Mouse (Mus musculus) E14TG2a.4 (cell line): Measurements from ENCODE around the gene Tmem121b.

ENCODE experiments used
- H3K27me3 ChIP-seq: 2 replicates; pipeline ENCODE4 v1.6.1; 2014; ENCODE audit warnings: low read length, control low read depth; ENCODE audit not compliant: insufficient read depth
- H3K36me3 ChIP-seq: 2 replicates; pipeline ENCODE4 v1.6.1; 2014; ENCODE audit warnings: low read length, control low read depth; ENCODE audit not compliant: insufficient read depth
- H3K4me1 ChIP-seq: replicated peaks from 2 replicates; pipeline ENCODE4 v1.6.1; 2014; ENCODE audit warnings: low read depth, low read length, control low read depth
- H3K4me3 ChIP-seq: replicated peaks from 2 replicates; pipeline ENCODE4 v1.5.1; 2014; ENCODE audit warnings: mild to moderate bottlenecking, low read length
- H3K9me3 ChIP-seq: 2 replicates; pipeline ENCODE4 v1.6.1; 2014; ENCODE audit warnings: low read length, control low read depth
- CTCF ChIP-seq: conservative IDR thresholded peaks from 2 replicates; pipeline ENCODE4 v1.5.1; 2014; ENCODE audit warnings: low read length
- NANOG ChIP-seq: IDR thresholded peaks from 2 replicates; pipeline ENCODE4 v1.6.1; 2014; ENCODE audit warnings: borderline replicate concordance, low read length, mixed read lengths
- POU5F1 ChIP-seq: IDR thresholded peaks from 2 replicates; pipeline ENCODE4 v1.6.1; 2014; ENCODE audit warnings: low read length, borderline replicate concordance

Gene Tmem121b

GRCm38 (mm10) chr6:120508645-120509044 is 15.0 kb upstream of the Tmem121b start:
- Histone ChIP-seq H3K27me3 (no peaks in the 10 kb centered on the region), H3K4me1 (peaks cover 60% of the 10 kb centered on the region), H3K4me3 (no peak overlapping the region), H3K9me3 (no peaks in the 10 kb centered on the region), H3K36me3 (peaks cover 26% of the 10 kb centered on the region)
- TF ChIP-seq NANOG (no peak), CTCF (no peak), POU5F1 (no peak)

GRCm38 (mm10) chr6:120505531-120505930 is 11.9 kb upstream of the Tmem121b start:
- TF ChIP-seq NANOG (no peak), CTCF (no peak), POU5F1 (no peak)
- Histone ChIP-seq H3K27me3 (no peaks in the 10 kb centered on the region), H3K4me1 (peaks cover 35% of the 10 kb centered on the region), H3K36me3 (peaks cover 12% of the 10 kb centered on the region), H3K4me3 (no peak overlapping the region), H3K9me3 (no peaks in the 10 kb centered on the region)

- Histone ChIP-seq H3K9me3 (no peaks in the 10 kb centered on the region), H3K4me3 (no peak overlapping the region), H3K4me1 (peaks cover 20% of the 10 kb centered on the region), H3K27me3 (no peaks in the 10 kb centered on the region), H3K36me3 (no peaks in the 10 kb centered on the region)
- TF ChIP-seq NANOG (no peak), POU5F1 (no peak), CTCF (no peak)
Observed at GRCm38 (mm10) chr6:120504051-120504450, 10.4 kb upstream of the Tmem121b start.

DNA sequence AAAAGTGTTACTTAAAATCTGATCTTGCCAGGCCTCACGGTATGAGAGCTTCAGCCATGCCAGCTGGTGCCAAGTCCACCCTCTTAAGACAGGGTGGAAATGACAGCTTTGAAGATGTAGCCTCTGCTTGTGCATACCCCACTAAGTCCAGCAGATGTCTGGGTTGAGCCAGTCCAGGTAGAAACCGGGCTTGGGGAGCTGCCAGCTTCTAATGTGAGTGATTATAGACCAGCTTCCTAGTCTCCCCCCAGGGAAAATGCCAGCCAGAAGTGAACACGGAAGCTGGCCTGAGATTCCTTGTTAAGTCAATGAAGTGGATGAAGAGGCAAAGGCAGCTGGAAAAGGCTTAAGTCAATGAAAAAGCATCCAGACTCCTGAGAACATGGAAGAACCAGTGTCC is 2.9 kb upstream of the Tmem121b start:
- peaks cover 52% of the 10 kb centered on the region for H3K27me3 ChIP-seq
- no peak overlapping the region for H3K4me3 ChIP-seq
- H3K4me1 ChIP-seq = peaks cover 27% of the 10 kb centered on the region
- H3K36me3 ChIP-seq = no peaks in the 10 kb centered on the region
- TF ChIP-seq POU5F1 (no peak), CTCF (no peak), NANOG (no peak)
- H3K9me3 ChIP-seq = no peaks in the 10 kb centered on the region

DNA sequence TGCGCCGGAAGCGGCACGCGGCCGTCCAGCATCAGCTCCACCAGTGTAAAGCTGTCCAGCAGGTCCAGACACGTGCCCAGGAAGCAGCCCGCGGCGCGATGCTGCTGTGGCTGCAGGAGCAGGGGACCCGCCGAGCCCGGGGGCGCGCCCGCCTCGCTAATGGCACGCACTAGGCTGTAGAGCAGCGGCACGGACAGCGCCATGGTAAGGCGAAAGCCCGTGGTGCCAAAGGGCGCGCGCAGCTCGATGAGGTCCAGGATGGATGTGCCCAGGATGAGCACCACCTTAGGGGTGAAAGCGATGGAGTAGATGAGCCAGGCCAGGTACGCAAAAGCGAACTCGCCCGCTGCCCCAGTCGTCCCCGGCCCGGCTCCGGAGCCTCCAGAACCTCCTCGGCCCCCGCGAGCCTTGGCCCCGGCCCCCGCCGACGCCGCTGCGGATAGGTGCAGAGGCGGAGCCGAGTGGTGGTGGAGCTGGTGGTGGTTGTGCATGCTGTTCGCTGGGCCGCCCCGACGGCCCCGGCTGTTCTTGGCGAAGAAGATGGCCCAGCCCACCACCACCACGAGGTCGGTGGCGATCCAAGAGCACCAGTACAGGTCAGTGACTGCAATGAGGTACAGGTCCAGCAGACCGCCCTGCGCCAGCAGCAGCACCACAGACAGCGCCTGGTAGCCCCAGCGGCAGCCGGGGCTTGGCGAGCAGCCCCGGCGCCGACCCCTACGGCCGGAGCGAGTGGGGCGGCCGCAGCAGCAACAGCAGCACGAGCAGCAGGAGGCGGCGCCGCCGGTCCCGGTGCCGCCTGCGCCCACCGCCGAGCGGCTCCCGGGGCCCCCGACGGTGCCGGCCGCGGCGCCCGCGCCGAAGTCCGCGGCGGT is 871 bp downstream of the Tmem121b start:
- TF ChIP-seq CTCF = no peak
- no peak for TF ChIP-seq NANOG
- no peak for TF ChIP-seq POU5F1
- peaks cover 23% of the 10 kb centered on the region for H3K4me1 ChIP-seq
- peak overlapping the region; percentile 88 for H3K4me3 ChIP-seq
- H3K27me3 ChIP-seq = peaks cover 79% of the 10 kb centered on the region
- no peaks in the 10 kb centered on the region for H3K9me3 ChIP-seq
- H3K36me3 ChIP-seq = no peaks in the 10 kb centered on the region

DNA sequence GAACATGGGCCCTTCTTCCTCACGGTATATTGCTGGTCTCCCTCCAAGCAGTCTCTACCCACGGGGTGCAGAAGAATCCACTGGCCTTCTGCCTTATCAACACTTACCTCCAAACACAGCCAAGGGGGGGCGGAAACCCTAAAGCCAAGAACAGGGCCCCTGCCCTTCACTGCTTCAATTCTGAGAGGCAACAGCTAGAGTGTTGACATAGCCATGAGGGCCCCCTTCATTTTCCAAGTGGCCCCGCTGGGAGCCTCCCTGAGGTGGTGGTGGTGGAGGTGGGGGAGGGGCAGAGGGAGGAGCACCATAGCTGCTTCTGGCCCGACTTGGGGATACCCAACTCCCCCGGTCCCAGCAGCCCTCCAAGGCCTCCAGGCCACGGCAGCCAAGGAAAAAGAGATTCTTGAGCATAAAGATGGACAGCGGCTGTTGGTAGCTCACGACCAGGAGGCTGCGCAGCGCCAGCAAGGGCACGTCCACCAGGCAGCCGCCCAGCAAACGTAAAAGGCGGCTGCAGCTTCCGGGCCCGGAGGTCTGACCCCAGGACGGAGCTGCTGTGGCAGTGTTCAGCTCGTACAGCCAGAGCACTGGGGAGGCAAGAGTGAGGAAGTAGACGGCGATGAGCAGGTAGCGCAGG is 1.6 kb downstream of the Tmem121b start:
- Histone ChIP-seq H3K9me3 (no peaks in the 10 kb centered on the region), H3K4me1 (peaks cover 23% of the 10 kb centered on the region), H3K27me3 (peaks cover 81% of the 10 kb centered on the region), H3K36me3 (no peaks in the 10 kb centered on the region), H3K4me3 (peak overlapping the region; percentile 88)
- no peak for TF ChIP-seq POU5F1

GRCm38 (mm10) chr6:120491064-120491463 is 2.5 kb downstream of the Tmem121b start:
- Histone ChIP-seq H3K36me3 (no peaks in the 10 kb centered on the region), H3K4me3 (no peak overlapping the region), H3K27me3 (peaks cover 78% of the 10 kb centered on the region), H3K9me3 (no peaks in the 10 kb centered on the region), H3K4me1 (peaks cover 23% of the 10 kb centered on the region)
- TF ChIP-seq NANOG = no peak
- TF ChIP-seq POU5F1 = no peak
- no peak for TF ChIP-seq CTCF

GRCm38 (mm10) chr6:120489461-120489860 is 4.1 kb downstream of the Tmem121b start:
- H3K27me3 ChIP-seq = peaks cover 71% of the 10 kb centered on the region
- H3K4me3 ChIP-seq = no peak overlapping the region
- H3K9me3 ChIP-seq = no peaks in the 10 kb centered on the region
- TF ChIP-seq CTCF (no peak), POU5F1 (no peak), NANOG (no peak)
- H3K4me1 ChIP-seq = peaks cover 14% of the 10 kb centered on the region
- no peaks in the 10 kb centered on the region for H3K36me3 ChIP-seq

DNA sequence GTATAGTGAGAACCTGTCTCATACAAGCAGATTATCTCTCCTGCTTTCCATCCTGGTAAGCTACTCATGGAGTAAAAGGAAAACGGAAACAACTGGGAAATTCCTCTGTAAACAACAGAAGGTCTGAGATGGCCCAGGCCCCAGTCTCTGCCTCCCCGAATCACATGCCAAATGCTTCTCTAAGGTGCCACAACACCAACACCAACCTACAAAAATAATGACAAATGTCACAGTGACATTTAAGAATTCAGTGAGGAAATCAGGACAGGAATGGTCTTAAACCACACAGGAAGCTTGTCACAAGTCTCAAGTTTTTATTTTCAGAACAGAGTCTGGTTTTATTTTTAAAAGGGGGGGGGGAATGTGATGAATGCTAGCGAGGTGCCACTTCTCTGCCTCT is 5.0 kb downstream of the Tmem121b start:
- no peaks in the 10 kb centered on the region for H3K36me3 ChIP-seq
- no peak overlapping the region for H3K4me3 ChIP-seq
- H3K4me1 ChIP-seq = peaks cover 9% of the 10 kb centered on the region; the same call in 1 of the 2 replicates
- TF ChIP-seq POU5F1 (no peak), NANOG (no peak), CTCF (no peak)
- no peaks in the 10 kb centered on the region for H3K9me3 ChIP-seq
- peaks cover 63% of the 10 kb centered on the region for H3K27me3 ChIP-seq
